Mouse (Mus musculus) spleen, adult 18-20 months (tissue): ENCODE measurements around the gene Rab13.

Experiments used
- DNase-seq, 2 experiments: peaks; one replicate each; pipeline ENCODE4 v3.0.0; 2022; ENCODE audit warnings: mixed read lengths in 2 of 2

Gene Rab13

GRCm38 (mm10) chr3:90263121-90263771 lies 49.8 kb downstream of the Rab13 start:
- DNase-seq: no peak

DNA sequence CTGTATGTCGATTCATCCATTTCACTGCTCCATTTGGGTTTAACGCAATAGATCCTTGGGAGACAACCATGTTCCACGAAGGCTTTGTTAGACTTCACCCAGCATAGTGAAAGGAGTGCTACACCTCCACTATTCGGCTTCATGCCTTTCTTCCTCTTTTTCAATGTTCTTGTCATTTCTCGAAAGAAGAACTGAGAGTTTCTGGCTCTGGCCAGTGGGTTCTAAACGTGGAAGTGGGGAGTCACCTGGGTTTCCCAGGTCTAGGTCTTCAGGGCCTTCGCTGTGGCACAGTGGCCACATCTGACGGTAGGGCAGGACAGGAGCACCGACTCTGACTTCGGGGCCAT lies 51.2 kb downstream of the Rab13 start:
- DNase-seq: no peak

DNA sequence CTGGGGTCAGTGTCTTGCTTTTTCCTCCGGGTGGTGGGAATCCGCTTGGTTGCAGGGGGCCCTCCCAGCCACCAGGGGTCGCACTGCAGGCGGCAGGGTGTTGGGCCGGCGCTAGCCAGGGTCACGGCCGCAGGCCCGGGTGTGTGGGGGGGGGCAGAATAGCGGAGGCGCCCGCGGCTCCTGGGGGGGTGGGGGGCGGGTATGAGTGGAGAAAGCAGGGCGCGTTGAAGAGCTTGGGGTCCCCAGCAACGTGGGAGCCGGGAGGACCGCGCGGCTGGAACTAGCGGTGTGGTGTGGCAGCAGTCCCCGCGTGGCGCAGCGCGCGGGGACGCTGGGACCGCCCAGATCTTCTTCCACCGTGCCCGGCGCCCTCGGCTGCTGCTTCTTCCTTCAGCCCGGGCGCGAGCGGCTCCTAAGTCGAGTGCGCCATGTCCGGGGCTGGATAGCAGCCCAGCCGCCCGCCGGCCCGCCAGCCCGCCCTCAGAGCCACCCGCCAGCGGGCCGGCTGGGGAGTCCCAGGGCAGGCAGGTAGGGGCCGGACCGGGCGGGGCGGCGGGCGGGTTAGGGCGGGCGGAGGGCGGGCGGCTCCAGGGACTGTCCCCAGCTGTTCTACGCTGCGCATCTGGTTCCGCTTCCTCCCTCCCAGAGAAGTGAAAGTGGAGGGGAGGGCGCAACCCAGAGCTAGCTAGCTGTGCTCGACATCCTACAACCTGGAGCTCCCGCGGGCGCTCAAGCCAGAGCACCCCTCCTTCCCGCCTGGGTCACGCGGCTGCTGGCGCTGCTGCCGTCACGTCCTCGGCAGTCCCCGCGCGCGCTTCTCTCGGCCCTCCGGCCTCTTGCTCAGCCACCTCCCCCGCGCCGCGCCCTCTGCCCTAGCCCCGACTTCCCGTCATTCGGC lies 51.8 kb downstream of the Rab13 start, which contains the start of gene Dennd4b:
TSS of gene Dennd4b (plus strand) at position 152 of the 898 bp plus-strand sequence.
- peak; percentile 91 to 94 for DNase-seq

- peak; percentile 57 to 59 for DNase-seq
Measured at GRCm38 (mm10) chr3:90265932-90266741, 52.6 kb downstream of the Rab13 start.

DNA sequence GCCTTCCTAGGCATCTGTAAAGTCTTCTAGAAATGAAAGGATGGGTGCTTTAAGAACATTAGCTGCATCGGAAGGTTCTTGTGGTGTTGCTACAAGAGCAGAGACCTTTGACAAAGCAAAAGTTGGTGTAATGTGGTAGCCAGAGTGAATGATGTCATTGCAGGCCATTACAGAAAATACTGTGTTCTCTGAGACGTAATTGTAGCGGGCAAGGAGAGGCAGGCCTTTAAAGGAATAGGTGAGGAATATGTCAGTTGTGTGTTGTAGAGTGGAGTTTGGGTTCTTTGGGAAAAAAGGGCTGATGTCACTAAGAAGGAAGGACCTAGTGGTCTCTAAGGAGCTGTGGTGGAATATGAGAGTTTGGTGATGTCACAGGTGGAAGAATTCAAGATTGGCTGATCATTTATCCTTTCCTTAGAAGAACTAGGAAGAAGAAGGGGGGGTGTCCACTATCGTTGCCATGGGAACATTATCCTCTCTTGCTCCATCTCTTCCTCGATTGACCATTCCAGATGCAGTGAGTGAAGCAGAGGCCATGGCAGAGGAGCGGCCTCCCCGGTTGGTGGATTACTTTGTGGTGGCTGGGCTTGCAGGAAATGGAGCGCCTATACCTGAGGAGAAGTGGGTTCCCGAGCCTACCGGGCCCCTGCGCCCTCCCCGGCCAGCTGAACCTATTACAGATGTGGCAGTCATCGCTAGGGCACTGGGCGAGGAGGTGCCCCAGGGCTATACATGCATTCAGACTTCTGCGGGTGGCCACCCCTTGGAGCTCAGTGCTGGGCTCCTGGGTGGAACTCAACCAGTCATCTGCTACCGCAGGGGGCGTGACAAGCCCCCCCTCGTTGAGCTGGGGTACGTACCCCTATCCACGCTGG lies 53.6 kb downstream of the Rab13 start:
- no peak for DNase-seq

DNA sequence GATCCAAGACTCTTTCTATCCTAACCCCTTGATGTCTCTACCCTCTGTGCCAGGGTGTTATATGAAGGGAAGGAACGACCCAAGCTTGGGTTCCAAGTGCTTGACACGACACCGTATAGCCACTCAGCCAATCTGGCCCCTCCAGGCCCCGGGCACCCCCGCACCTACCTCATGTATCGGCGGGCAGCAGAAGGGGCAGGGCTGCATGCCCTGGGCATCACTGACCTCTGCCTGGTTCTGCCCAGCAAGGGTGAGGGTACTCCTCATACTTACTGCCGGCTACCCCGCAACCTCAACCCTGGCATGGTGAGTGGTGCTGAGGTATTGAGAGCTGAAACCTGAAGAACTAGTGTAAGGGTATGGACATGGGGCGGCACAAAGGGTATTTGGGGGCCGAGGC lies 54.7 kb downstream of the Rab13 start:
- no peak for DNase-seq

DNA sequence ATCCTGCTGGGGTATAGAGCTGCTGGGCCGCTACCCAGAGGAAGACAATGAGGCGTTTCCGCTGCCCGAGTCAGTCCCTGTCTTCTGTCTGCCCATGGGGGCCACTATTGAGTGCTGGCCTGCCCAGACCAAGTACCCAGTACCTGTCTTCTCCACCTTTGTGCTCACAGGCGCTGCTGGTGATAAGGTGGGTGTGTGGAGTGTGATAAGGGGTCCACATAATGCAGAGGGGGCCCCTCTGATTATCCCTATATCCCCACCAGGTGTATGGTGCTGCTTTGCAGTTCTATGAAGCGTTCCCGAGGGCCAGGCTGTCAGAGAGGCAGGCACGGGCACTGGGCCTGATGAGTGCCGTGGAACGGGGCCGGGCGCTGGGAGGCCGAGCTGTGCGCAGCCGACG lies 55.5 kb downstream of the Rab13 start:
- DNase-seq: no peak

DNA sequence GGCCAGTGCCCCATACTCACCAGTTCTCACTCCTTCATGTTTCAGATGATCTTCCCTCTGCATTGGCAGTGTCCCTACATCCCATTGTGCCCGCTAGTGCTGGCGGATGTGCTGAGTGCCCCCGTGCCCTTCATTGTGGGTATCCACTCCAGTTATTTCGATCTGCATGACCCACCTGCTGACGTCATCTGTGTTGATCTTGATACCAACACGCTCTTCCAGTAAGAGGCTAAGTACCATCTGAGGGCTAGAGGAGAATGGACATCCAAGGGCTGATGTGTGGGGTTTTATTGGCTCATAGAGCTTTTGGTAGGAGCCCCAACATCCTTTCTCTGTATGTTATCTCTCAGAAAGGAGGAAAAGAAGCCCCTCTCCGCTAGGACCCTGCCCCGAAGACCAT lies 57.3 kb downstream of the Rab13 start:
- DNase-seq: no peak

DNA sequence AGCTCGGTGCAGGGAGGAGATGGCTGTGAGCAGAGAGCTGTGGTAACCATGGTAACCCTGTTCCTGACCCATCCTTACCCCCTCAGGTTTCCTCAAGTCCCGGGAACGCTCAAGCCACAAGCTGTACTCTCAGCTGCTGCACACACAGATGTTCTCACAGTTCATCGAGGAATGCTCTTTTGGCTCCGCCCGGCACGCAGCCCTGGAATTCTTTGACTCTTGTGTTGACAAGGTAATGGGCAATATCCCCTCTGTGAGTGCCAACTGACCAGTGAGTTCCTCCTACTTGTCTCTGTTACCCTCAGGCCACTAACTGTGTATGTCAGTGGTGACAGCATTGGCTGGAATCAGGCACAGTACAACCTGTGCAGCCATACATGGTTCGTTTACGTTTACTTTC lies 58.7 kb downstream of the Rab13 start:
- DNase-seq: no peak

- DNase-seq: no peak
Measured at GRCm38 (mm10) chr3:90273855-90274254, 60.4 kb downstream of the Rab13 start.

DNA sequence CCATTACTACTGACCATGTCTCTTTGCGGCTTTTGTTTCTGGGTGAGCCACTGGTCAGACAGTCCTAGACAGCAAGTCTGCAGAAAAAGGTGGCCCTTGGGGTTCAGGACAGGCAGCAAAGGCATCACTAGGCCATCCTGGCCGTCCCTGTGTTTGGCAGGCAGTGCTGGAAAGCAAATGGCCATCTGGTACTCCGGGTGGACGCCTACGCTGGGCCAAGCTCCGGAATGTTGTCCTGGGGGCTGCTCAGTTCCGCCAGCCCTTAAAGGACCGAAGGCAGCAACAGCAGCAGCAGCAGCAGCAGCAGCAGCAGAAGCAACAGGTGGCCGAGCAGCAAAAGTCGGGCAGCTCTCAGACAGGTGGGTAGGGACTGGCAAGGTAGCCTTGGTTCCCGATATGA lies 61.8 kb downstream of the Rab13 start:
- DNase-seq: no peak
